Mouse (Mus musculus): ENCODE data around the gene Zbtb7a.
A peak's percentile ranks its signal among the peaks of the same experiment; 100 is the strongest.
"Not testable (repeated sequence)": the region's sequence is repeated elsewhere in the genome, so short reads cannot be mapped to it uniquely, and the experiment has no call there.

Gene Zbtb7a

GRCm38 (mm10) chr10:81168521-81169244, 33.7 kb downstream of the Zbtb7a start:
- DNase-seq (ENCODE audit: low spot score), result peak; percentile 91

- DNase-seq (ENCODE audit: low spot score), result not testable (repeated sequence)
Observed at GRCm38 (mm10) chr10:81169411-81169900, 34.4 kb downstream of the Zbtb7a start.

- peak; percentile 89 for DNase-seq (ENCODE audit: low spot score)
Observed at GRCm38 (mm10) chr10:81173132-81173531, 38.1 kb downstream of the Zbtb7a start.

- peak; percentile 96 for DNase-seq (ENCODE audit: low spot score)
Observed at GRCm38 (mm10) chr10:81174617-81175344, 39.8 kb downstream of the Zbtb7a start.

- not testable (repeated sequence) for DNase-seq (ENCODE audit: low spot score)
Observed at GRCm38 (mm10) chr10:81175345-81175701, 40.3 kb downstream of the Zbtb7a start.

- DNase-seq (ENCODE audit: low spot score), result no peak
Observed at GRCm38 (mm10) chr10:81175936-81176465, 41.0 kb downstream of the Zbtb7a start.

GRCm38 (mm10) chr10:81176466-81177271, 41.6 kb downstream of the Zbtb7a start, which contains the start of gene Eef2:
Eef2 (plus strand) TSS chr10:81176631.
- DNase-seq (ENCODE audit: low spot score), result peak; percentile 98

- DNase-seq (ENCODE audit: low spot score), result no peak
Observed at GRCm38 (mm10) chr10:81177491-81177925, 42.5 kb downstream of the Zbtb7a start.

GRCm38 (mm10) chr10:81177958-81178712, 43.1 kb downstream of the Zbtb7a start:
- no peak for DNase-seq (ENCODE audit: low spot score)

- DNase-seq (ENCODE audit: low spot score), result no peak
Observed at GRCm38 (mm10) chr10:81178927-81179326, 43.9 kb downstream of the Zbtb7a start.

- DNase-seq (ENCODE audit: low spot score), result no peak
Observed at GRCm38 (mm10) chr10:81179451-81180342, 44.7 kb downstream of the Zbtb7a start.

GRCm38 (mm10) chr10:81180946-81181345, 45.9 kb downstream of the Zbtb7a start:
- DNase-seq (ENCODE audit: low spot score), result no peak

GRCm38 (mm10) chr10:81181860-81182259, 46.8 kb downstream of the Zbtb7a start:
- DNase-seq (ENCODE audit: low spot score), result not testable (repeated sequence)

GRCm38 (mm10) chr10:81182336-81183333, 47.6 kb downstream of the Zbtb7a start, which contains the start of gene Dapk3:
Dapk3 (plus strand) TSS chr10:81183005.
- DNase-seq (ENCODE audit: low spot score), result peak; percentile 100

- no peak for DNase-seq (ENCODE audit: low spot score)
Observed at GRCm38 (mm10) chr10:81183805-81184204, 48.8 kb downstream of the Zbtb7a start, which contains the start of gene 4930442H23Rik. 4930442H23Rik (minus strand) TSS chr10:81183849.

- DNase-seq (ENCODE audit: low spot score), result peak; percentile 71
Observed at GRCm38 (mm10) chr10:81184765-81185164, 49.7 kb downstream of the Zbtb7a start.

- no peak for DNase-seq (ENCODE audit: low spot score)
Observed at GRCm38 (mm10) chr10:81187161-81187560, 52.1 kb downstream of the Zbtb7a start.

GRCm38 (mm10) chr10:81189821-81190220, 54.8 kb downstream of the Zbtb7a start:
- no peak for DNase-seq (ENCODE audit: low spot score)

Measured in embryo, embryonic 10.5 days (tissue).